Mouse (Mus musculus): ENCODE data around the gene Ccar1.

- TF ChIP-seq CTCF (IDR thresholded peaks at IDR 0.05; ENCODE audit: insufficient read depth, low read depth, low read length) (no peak), POLR2A (IDR thresholded peaks at IDR 0.05; ENCODE audit: insufficient read depth, low read depth, low read length) (no peak)
Measured at GRCm38 (mm10) chr10:62803296-62803695, 11.2 kb upstream of the Ccar1 start.

Data from olfactory bulb, adult 2 months (tissue).